Mouse (Mus musculus): Measurements from ENCODE around the gene Lefty1.
"Not testable (repeated sequence)": the region's sequence is repeated elsewhere in the genome, so short reads cannot be mapped to it uniquely, and the experiment has no call there.

Lefty1 gene

DNA sequence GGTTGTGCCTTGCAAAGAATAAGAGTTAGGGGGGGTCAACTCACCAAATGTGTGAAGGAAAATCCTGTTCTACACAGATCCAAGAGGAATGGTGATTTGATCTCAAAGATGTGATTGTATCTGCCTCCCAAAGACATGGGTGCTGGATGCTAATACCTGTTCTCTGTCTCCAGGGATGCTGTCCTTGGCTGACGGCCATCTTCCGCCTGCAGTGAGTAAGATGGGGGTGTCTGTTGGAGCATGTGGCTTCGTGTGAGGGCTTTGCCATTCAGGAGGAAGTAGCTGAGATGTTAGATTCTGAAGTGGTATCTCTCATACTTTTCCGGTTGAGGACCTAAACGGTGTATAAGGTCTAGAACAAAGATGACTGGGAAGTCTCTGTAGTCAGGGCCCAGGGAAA lies 18.0 kb downstream of the Lefty1 start:
- DNase-seq (ENCODE audit: low spot score in 2 of 2) = no peak

GRCm38 (mm10) chr1:180956401-180956800 lies 21.6 kb downstream of the Lefty1 start:
- no peak for DNase-seq (ENCODE audit: low spot score in 2 of 2)

GRCm38 (mm10) chr1:180956973-180957381 lies 22.2 kb downstream of the Lefty1 start:
- no peak for DNase-seq (ENCODE audit: low spot score in 2 of 2)

DNA sequence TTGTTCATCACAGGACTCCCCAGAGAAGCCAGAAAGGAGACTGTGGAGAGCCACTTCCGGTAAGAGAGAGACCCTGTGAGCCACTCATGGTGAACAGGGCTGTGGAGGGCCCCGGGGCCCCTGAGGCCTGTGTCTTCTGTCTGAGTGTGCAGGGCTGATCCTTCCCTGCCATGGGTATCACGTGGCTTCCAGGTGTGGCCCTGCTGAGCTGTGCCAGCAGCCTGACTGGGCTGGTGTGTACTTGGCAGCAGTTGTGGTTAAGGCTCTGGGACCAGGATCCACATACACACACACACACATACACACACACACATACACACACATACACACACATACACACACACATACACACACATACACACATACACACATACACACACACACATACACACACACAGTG lies 23.2 kb downstream of the Lefty1 start:
- DNase-seq (ENCODE audit: low spot score in 2 of 2) = no peak

GRCm38 (mm10) chr1:180958797-180959196 lies 24.0 kb downstream of the Lefty1 start:
- DNase-seq (ENCODE audit: low spot score in 2 of 2) = no peak

DNA sequence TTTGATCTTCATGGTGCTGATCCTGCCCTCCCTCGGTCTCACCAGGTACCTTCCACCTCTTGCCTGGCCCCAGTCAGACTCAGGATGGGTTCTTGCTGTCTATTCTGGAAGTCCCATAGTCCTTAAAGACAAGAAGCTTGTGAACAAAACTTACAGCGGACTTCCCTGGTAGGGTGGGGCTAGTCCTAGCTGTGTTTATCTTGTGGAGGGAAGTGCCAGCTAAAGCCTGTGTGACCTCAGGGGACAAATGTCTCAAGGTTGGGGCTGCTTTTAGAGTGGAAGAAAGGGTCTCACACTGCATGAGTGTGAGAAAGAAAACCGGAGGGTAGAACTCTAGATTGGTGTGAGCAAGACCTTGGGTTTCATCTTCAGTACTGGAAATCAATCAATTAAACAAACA lies 31.0 kb downstream of the Lefty1 start:
- no peak for DNase-seq (ENCODE audit: low spot score in 2 of 2)

GRCm38 (mm10) chr1:180966542-180966941 lies 31.7 kb downstream of the Lefty1 start:
- no peak for DNase-seq (ENCODE audit: low spot score in 2 of 2)

- DNase-seq (ENCODE audit: low spot score in 2 of 2) = no peak
Measured at GRCm38 (mm10) chr1:180967261-180967660, 32.4 kb downstream of the Lefty1 start.

- no peak for DNase-seq (ENCODE audit: low spot score in 2 of 2)
Measured at GRCm38 (mm10) chr1:180972941-180973340, 38.1 kb downstream of the Lefty1 start.

DNA sequence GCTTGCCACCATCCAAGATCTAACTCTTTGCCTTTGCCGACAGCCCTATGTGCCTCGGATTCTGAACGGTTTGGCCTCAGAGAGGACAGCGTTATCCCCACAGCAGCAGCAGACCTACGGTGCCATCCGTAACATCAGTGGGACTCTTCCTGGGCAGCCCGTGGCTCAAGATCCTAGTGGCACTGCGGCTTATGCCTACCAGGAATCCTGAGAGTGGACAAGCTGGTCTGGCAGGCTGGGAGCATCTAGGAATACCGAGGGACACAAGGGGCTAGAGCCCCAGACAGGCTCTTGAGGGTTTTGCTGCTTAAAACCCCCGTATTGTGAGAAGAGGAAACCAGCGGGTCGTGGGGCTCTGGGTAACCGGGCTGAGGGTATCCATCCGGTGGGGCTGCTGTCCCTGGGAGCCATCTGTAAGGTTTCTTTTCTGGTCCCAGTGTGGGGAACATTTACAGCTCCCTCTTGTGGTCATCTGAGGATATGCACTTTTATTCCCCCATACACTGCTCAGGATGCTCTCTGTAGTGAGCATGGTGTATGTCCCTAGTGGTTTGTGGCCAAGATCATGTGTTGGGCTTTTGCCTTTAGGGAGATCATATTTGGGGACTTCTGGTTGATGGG lies 39.4 kb downstream of the Lefty1 start:
- DNase-seq (ENCODE audit: low spot score in 2 of 2) = peak; percentile 41 to 69

GRCm38 (mm10) chr1:180976110-180976679 lies 41.4 kb downstream of the Lefty1 start:
- DNase-seq (ENCODE audit: low spot score in 2 of 2) = peak; percentile 30 to 74

GRCm38 (mm10) chr1:180979484-180980251 lies 44.8 kb downstream of the Lefty1 start:
- no peak for DNase-seq (ENCODE audit: low spot score in 2 of 2)

DNA sequence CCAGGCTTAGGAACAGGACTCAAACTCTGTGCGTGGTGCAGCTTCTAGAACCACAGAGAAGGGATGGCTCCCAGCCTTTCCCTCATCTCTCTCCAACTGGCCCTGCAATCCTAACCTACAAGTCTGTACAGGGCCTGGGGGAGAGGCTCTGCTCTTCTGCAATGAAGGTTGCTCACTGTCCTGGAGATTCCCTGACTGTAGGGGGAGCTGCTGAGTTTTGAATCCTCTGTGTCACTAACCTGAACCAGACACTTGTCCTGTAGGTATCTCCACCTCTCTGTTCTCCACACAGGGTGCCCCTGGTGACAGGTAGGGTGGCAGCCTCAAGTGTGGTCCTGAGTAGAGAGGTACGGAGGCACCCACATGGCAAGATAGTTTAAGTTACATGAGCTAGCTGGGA lies 45.6 kb downstream of the Lefty1 start:
- DNase-seq (ENCODE audit: low spot score in 2 of 2) = peak in 1 of 2 experiments; percentile 30

DNA sequence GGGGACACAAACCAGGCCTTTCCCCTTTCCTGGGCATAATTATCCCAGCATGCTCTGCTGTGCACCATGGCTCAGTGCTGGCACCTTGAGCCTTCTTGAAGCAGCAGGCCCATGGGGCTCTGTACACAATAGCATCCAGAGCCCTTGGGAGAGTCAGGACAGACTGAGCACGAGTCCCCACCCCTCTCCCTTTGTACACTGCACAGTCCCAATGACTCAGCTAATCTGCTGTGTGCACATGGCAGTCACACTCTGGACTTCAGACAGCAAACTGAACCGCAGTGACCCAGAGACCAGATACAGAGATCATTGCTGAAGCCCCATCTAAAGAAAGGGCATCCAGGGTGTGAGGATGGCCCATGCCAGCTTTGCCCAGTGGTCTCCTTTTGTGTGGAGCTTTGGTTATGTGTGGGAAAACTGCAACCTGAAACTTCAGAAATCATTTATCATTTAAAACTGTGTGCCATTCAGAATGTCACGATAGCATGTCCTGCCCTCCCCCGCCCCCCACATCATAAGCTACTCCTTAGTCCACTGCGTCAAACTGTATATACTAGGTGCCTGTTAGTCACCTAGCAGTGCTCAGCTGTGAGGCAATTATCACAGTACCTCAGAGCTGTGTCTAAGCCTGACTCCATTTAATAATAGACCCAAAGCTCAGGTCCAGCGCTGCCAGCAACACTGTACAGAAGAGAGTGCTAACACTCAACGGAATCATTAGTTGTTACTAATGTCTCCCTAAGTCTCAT lies 46.6 kb downstream of the Lefty1 start:
- not testable (repeated sequence) for DNase-seq (ENCODE audit: low spot score in 2 of 2)

DNA sequence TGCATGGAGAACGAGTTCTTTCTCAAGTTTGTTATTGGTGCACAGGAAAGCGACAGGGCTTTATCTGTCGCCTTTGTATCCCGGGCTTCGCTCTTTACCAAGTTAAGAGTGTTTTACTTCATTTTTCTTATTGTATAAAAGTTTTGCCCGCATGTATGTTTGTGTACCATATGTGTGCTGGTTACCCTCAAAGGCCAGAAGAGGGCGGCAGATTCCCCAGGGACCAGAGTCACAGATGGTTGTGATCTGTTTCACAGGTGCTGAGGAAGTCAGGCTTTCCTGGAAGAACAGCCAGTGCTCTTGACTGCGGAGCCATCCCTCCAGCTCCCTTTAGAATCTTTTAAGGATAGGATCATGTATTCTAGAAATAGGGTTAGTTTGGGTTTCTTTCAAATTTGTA lies 51.9 kb downstream of the Lefty1 start:
- DNase-seq (ENCODE audit: low spot score in 2 of 2) = no peak

DNA sequence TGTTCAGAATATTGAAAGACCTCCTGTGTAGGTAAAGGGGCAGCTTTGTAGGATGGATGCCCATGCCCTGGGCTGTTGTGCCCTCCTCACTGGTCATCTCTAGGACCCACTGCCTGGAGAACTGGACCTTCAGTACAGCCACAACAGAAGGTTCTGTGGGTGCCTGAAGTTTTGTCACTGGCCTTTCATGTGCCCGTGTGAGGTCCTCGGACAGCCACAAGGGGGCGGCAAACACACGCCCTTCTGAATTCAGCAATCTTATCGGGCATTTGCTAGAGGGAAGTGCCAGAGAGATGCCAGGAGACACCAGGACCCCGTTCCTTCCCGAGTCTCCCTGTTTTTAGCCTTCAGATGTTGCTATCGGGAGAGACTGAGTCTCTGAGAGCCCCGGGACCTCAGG lies 52.9 kb downstream of the Lefty1 start:
- peak; percentile 36 to 78 for DNase-seq (ENCODE audit: low spot score in 2 of 2)

All from thymus, postnatal 10 days (tissue).